Mouse (Mus musculus): ENCODE measurements around the gene BC053393.
"Not testable (repeated sequence)": the region's sequence is repeated elsewhere in the genome, so short reads cannot be mapped to it uniquely, and the experiment has no call there.

BC053393 gene

DNA sequence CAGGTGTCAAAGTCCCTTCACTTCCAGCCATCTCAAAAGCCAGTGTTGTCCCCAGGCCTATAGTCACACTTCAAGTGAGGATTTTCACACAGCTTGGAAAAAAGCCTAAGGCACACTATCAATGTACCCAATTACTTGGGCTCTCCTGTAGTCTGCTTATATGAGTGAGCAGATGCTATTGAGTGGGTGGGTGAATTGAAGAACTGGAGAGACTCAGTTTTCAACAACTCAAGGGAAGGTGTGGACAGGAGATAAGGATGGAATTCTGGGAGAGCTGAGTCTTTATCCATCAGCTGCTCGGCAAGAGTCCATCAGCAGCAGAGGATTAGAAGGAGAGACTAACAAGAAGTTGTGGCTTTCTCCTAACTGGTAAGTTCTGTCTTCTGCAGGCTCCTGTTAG, at the start of gene BC053393:
BC053393 (plus strand) TSS at position 210 of the 400 bp plus-strand sequence.
- peak in 1 of 2 experiments; percentile 6 for DNase-seq (ENCODE audit: low spot score in 2 of 2)

DNA sequence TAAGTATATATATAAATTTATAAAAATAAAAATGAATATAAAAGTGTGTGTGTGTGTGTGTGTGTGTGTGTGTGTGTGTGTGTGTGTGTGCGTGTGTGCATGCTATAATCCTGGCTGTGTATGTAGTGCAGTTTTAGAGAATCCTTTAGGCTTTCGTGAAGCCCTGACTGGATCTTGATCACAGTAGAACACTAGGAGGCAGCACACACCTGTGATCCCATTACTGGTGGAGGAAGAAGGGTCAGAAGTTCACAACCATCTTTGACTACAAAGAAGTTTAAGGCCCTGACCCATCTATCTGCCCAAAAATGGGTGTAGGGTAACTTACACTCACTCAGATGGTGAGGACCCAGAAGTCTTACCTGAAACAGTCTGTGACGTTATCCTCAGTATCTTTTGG, 48.6 kb upstream of the BC053393 start:
- DNase-seq (ENCODE audit: low spot score in 2 of 2), result no peak

DNA sequence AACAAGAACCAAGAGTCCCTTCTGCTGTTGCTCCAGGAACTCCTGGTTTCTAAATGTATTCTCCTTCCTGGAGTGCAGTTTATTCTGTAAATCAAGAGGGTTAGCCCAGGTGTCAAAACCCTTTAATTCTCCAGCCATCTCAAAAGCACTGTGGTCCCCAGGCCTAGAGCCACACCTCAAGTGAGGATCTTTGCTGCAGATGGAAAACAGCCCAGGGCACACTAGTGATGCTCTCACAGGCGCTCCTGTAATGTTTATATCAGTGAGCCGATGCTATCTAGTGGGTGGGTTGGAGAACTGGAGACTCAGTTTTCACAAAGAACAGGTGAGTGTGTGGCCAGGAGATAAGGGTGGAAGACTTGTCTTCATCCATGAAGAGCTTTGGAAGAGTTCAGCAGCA, 47.4 kb upstream of the BC053393 start, which contains the start of gene Gm12169:
Gm12169 (plus strand) TSS at position 301 of the 400 bp plus-strand sequence.
- no peak for DNase-seq (ENCODE audit: low spot score in 2 of 2)

DNA sequence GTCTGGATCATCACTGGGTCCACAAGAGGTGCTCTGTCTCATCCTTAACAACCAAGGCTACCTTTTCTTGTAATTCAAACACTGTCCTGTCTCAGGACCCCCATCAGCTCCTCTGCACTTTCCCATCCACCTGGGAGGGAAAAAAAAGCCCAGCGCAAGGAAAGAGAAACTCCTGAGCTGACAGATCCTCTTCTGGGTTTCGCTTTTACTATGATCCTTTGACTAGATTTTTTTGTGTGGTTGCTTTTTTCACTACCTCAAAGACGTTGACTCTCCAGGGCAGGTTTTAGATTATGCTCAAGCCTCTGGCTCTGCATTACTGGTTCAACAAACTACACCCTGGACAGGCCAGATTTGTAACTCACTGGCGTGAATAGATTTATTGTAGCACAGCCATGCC, 41.2 kb upstream of the BC053393 start:
- DNase-seq (ENCODE audit: low spot score in 2 of 2), result no peak

DNA sequence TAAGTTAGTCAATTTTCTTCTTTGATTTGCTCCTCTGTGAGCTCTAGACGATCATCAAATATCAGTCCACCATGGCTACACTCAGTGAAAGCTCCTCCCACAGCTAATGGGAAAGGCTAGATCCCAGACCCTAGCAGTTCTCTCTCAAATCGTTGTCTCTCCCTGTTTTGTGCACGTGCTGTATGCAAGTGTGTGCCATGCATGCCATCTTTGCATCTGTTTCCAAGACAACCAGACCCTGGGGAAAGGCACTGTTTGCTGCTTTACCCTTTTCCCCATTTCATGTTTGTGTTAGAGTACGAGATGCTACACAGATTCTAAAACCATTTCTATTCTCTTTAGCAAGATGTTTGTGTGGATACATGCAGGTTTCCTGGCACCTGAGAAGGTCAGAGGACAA, 34.4 kb upstream of the BC053393 start:
- no peak for DNase-seq (ENCODE audit: low spot score in 2 of 2)

DNA sequence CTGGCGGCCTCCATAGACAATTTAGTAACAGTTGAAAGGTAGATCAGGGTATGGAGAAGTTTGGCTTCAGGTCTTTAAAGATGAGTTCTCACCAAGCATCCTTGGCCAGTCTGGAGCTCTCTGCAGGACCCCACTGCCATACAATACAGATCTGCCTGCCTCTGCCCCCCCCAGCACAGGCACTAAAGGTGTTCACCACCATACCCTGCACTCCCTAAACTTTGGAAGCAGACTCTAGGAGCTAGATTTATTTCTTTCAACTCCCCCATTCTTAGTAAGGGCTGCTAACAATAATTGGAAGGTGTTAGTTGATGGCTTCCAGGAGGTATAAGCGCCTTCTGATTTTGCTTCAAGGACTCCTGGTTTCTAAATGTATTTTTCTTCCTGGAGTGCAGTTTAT, 27.8 kb upstream of the BC053393 start:
- DNase-seq (ENCODE audit: low spot score in 2 of 2), result no peak

DNA sequence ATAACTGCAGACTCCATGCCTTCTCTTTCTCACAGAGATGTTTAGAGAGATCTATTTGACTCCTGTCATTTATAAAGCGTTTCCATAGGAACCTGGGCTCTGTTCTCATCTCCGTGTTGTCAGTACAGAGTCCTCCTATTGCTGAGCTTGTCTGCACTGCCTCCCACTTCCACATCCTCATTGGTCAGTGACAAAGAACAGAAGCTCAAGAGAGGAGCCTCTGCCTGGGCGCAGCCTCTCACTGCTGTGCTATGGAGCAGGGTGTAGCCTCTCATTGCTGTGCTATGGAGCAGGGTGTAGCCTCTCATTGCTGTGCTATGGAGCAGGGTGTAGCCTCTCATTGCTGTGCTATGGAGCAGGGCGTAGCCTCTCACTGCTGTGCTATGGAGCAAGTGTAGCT, 21.6 kb upstream of the BC053393 start:
- no peak for DNase-seq (ENCODE audit: low spot score in 2 of 2)

DNA sequence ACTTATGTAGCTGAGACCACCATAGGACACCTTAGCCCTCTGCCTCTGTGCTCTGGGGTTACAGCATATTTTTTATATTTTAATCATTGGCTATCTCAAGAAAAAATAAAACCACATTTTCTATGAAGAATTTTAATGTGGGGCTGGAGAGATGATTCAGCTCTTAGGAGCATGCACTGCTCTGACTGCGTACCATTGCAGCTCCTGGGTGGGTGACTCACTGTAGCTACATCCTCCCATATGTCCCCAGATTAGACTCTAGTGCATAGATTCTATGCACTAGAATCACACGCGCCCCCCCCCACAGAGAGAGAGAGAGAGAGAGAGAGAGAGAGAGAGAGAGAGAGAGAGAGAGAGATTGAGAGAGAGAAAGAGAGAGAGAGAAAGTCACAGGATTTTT, 18.6 kb upstream of the BC053393 start:
- peak; percentile 6 to 14 for DNase-seq (ENCODE audit: low spot score in 2 of 2)

DNA sequence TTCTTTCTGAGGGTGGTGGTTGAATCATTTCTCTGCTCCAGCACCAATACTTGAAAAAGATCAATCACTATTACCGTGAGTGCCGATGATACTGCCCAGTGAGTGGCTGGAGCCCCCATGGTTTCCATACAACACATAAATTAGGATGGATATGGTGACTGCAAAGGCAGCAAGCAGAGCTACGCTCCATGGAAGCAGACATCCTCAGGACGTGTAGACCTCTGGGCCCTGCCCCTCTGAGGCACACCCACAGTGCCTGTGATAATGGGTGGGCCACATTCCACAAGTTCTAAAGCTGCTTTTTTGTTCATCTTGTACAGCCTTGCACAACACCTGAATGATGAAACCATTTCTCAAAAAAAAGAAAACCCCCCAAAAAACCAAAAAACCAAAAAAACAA, 10.2 kb upstream of the BC053393 start:
- DNase-seq (ENCODE audit: low spot score in 2 of 2), result no peak

DNA sequence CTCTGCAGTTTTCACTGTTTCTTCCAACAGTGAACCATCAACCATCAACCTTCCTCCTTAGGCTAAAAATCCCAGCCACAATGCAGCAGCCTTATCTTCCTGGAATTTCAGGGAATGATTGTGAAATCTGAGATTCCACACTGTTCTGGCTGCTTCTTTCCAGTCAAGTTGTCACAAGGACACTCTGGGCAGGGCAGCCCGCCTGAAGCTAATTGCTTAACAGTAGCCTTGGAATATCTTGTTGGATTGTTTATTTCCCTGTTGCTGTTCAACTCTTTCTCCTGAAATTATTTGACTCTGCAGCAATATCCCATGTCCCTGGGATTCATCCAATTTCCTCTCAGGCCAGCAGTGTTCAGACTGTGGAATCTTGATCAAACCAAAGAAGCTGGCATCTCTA, 6.7 kb upstream of the BC053393 start:
- DNase-seq (ENCODE audit: low spot score in 2 of 2), result no peak

DNA sequence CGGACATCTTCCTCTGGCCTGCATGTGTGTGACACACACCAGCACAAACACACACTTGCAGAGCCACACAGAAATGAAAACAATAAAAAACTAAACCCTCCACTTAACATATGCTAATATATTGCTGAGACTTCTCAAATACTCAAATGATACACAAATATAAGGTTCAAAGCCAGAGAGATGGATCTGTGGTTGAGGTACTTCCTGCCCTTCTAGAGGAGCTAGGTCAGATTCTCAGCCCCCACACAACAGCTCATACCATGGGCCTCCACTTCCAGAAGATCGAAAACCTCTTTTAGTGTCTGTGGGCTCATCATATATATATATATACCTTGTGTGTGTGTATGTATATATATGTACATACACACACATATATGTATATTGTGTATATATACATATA, 5.4 kb upstream of the BC053393 start:
- DNase-seq (ENCODE audit: low spot score in 2 of 2), result no peak

DNA sequence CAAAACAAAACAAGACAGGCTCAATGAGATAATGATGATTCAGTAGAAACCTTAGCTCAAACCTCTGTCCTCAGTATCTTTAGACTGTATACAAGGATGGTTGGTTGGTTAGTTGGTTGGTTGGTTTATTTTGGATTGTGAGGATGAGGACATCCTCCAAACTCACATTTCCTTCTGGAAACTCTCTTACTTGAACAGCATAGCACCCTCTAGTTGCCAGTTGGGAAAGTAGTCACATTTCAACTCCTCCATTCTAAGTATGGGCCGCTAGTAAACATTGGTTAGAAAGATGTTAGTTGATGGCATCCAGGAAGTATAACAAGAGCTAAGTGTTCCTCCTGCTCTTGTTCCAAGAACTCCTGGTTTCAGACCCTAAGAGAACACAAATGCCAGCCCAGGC, 2.2 kb upstream of the BC053393 start:
- no peak for DNase-seq (ENCODE audit: low spot score in 2 of 2)

DNA sequence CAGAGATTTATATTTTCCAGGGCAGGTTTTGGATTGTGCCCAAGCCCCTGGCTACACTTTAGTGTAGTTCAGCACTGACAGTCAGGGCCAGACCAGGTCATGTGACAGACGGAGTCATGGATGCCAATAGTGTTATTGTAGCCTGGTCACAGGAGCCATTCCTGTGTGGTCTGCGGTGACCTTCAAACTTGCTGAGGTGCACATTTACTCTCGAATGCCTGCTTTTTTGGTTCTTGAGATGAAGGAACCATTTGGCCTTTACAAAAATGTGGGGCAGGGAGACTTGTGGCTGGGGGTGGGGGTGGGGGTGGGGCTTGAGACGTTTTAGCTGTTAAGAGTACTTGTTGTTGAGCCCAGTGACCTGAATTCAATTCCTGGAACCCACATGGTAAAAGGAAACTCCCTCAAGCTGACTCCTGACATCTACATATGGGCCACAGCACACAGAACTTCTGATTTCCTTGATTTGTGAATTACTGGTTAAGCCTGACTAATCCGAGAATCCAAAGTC, 7.5 kb downstream of the BC053393 start:
- DNase-seq (ENCODE audit: low spot score in 2 of 2), result no peak

DNA sequence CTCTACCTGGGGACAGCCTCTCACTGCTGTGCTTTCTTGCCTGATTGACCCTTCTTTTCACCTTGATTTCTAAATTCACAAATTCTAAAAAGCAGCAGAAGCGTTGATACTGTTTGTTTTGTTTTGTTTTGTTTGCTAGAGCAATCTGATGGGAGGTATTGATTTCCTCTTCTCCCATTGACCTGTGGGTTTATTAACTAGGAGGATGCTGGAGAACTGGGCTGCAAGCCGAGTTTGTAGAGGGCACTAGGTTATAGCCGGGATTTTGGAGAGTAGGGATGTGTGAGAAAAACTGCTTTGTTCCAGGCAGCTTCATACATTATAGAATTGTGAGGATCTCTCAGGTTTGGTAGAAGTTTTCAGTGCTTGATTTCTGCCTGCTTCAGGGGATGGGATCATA, 9.1 kb downstream of the BC053393 start:
- no peak for DNase-seq (ENCODE audit: low spot score in 2 of 2)

DNA sequence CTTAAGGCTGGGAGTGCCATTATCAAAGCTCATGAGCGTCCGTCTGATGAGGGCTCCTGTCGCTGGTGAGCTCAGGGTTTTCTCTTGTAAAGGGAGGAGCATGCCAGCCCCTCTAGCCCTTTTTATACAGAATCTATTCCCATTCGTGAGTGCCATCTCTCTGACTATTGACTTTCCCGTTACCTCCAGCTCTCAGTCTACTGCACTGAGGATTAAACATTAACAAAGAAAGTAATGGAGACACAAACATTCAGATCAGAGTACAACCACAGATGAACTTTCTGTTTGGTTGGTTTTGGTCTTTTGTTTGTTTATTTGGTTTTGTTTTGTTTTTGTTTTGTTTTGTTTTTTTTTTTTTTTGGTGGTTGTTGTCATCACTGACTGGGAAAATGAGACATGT, 11.4 kb downstream of the BC053393 start:
- no peak for DNase-seq (ENCODE audit: low spot score in 2 of 2)

DNA sequence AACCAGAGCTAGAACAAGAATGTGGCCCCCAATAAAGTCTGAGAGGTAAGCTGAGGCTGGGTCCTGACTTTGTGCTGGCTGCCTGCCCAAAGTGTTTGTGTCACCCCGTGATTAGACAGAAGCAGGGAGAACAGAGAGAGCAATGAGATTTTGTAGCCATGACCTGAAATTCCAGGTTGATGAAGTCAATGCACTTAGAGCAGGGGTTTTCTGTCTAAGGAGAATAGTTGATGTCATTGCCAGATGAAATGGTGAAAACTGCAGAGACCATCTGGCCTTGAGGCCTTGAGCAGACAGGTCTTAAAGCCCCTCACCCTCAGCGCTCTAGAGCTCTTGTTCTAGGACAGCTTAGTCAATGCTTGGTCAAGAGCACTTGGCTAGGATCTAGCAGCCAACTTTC, 21.1 kb downstream of the BC053393 start:
- no peak for DNase-seq (ENCODE audit: low spot score in 2 of 2)

DNA sequence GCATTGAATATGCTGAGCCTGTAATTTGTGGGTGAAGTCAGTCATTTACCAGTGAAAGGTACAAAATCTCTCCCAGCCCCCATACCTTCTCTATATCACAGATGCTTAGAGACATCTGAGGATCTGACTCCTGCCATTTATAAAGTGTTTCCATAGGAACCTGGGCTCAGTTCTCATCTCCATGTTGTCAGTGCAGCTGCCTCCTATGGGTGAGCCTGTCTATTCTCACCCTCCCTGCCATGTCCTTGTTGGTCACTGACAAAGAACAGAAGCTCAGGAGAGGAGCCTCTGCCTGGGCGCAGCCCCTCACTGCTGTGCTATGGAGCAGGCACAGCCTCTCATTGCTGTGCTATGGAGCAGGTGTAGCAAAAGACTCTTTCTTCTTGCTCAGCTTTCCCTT, 48.6 kb downstream of the BC053393 start:
- DNase-seq (ENCODE audit: low spot score in 2 of 2), result no peak

DNA sequence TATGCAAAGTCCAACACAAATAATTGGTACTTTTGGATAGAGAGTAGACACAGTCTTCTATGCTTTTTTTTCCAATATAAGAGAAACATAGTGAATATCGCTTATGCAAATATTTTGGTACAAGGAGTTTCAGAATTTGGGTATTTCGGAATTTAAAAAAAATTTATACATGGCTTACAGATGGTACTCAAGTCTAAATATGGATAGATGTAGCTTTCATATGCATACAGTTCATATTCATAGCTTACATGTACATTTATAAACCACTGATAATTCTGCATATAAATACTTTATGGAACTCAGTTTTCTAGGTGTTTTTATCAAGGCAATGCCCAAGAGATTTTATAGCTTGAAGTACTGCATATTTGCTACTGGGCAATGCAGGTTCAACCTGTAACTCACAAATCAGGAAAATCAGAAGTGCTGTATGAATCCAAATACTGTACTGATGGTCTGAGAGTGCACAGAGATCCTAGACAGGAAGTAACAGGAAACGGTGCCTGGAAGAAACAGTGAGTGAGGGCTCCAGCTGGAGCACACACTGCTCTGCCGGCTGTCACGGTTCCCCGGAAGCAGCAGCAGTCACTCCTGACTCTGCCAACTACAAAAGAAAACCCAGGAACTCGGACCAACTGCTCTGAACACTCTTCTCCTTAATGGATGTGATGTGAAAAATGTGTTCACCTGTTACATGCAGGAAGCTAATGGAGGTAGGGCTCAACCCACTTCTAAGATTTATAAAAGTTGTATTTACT, 49.3 kb downstream of the BC053393 start:
- no peak for DNase-seq (ENCODE audit: low spot score in 2 of 2)

DNA sequence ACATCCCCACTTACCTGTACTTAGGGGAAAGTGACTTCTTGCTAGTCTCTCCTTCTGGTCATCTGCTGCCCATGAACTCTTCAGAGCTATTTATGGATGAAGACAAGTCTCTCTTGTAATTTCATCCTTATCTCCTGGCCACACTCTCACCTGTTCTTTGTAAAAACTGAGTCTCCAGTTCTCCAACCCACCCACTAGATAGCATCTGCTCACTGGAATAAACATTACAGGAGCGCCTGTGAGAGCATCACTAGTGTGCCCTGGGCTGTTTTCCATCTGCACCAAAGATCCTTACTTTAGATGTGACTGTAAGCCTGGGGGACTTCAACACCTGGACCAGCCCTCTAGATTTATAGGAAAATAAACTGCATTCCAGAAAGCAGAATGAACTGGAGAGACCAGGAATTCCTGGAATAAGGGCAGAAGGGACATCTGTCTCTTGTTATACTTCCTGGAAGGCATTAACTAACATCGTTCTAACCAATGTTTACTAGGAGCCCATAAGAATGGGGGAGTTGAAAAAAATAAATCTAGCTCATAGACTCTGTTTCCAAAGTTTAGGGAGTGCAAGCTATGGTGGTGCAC, 58.0 kb downstream of the BC053393 start, which contains the start of gene Dppa1:
Dppa1 (minus strand) TSS at position 51 of the 585 bp plus-strand sequence.
- DNase-seq (ENCODE audit: low spot score in 2 of 2), result no peak

DNA sequence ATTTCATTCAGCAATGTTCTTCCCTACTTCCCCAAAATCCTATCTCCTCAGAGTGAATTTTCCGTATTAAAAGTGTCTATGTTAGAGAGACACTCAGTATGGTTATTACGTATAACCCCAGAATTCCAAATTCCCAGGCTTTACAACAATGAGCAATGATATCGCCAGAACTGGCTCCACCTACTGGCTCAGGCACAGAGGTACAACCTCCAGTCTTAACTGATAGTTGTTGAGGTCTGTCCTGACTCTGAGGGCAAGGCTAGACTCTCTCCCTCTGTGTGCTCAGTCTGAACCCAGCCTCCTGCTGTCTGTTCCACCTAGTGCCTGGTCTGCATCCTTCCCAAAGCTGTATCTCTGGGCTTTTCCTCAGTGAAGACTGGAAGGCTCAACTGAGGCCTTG, 60.3 kb downstream of the BC053393 start:
- peak; percentile 6 to 12 for DNase-seq (ENCODE audit: low spot score in 2 of 2)

DNA sequence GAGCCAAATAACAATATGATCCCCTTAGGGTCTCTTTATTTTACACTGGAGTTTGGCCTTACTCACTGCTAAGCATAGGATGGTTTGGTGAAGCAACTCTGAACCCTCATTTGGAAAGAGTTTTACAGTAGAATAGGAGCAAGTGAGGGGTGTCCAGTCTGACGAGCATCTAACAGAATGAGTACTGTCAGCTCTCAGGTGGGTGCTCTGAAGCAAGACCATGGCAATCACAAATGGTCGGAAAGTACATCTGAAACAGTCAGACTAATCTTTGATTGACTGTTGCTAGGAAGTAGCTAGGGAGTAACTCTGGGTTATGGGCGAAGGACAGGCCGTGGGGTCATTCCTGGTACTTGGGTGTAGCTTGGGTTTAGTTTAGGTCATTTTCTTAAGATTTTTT, 64.2 kb downstream of the BC053393 start:
- DNase-seq (ENCODE audit: low spot score in 2 of 2), result not testable (repeated sequence)

DNA sequence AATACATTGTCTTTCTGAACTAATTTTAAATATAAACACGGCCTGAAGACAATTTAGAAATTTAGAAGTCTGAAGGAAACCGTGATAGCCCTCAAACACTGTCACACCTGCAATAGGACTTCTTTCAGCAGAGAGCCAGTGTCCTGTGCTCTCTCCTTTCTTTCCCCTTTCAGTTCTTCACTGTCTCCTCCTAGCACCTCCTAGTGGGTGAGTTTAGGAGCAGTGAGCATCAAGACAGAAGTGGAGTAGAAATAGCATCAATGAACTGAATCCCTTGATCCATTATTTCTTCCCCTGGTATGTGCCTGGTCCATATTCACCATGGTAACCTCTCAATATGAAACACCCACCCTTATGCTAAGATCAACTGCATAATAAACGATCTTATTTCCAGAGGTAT, 65.2 kb downstream of the BC053393 start:
- DNase-seq (ENCODE audit: low spot score in 2 of 2), result no peak
